Comparison of ENCODE assay signal across 29 mouse cellular contexts in the genomic region with DNA sequence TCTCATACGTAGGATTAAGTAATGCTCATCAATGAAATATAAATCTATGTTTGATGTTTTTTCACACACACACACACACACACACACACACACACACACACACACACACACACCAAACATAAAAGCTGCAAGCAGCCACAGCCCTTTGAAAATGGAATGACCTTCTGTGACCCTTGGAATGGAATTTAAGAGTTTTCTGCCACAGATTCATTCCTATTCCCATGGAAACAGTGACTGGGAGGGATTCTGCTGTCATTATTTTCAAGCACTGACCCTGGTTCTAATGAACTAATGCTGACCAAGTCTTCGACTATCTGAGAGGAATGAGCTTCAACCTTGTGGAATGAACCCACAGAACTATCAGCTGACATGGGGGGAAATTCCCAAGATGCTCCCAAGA.
A peak's percentile ranks its signal among the peaks of the same experiment; 100 is the strongest.
DNase-seq lines count a peak whose midpoint lies in the region; ATAC-seq and TF ChIP-seq lines count a peak whose summit lies in the region.
"Had no signal": no experiment of that assay in that cellular context is flagged by ENCODE, and none has a peak within 500 bp of the region (broad histone marks: within the 10 kb centered on the region; RNA-seq: fewer than 3 reads in every experiment).

No protein-coding gene starts in this region.

- WGBS in hindbrain, postnatal 0 days: 35% methylated on average over 2 of the region's 2 CpGs
- WGBS in hindbrain, embryonic 13.5 days: 18% methylated on average over 2 of the region's 2 CpGs
- whole genome bisulfite sequencing in midbrain, embryonic 10.5 days: 36% methylated on average over 2 of the region's 2 CpGs
- WGBS in midbrain, embryonic 16.5 days: 24% methylated on average over 2 of the region's 2 CpGs

- no peak overlapping the region for H3K9ac ChIP-seq in hindbrain, postnatal 0 days (replicated peaks; ENCODE audit: low read length)
- H3K9ac ChIP-seq in hindbrain, embryonic 13.5 days: no peak overlapping the region
- no peak overlapping the region for H3K9ac ChIP-seq in midbrain, embryonic 16.5 days (ENCODE audit: low read depth, low read length)
- H3K9ac ChIP-seq: embryonic facial prominence, embryonic 15.5 days; forebrain, embryonic 15.5 days; heart, embryonic 13.5 days; hindbrain, embryonic 15.5 days; limb, embryonic 12.5 days; liver, postnatal 0 days; midbrain, embryonic 13.5 days had no signal

- no peaks in the 10 kb centered on the region for H3K9me3 ChIP-seq in hindbrain, postnatal 0 days (ENCODE audit: low read length)
- H3K9me3 ChIP-seq in hindbrain, embryonic 13.5 days: no peaks in the 10 kb centered on the region
- H3K9me3 ChIP-seq in midbrain, embryonic 10.5 days (replicated peaks): peaks cover 3% of the 10 kb centered on the region; the same call in 1 of the 2 replicates
- H3K9me3 ChIP-seq in midbrain, embryonic 16.5 days (replicated peaks; ENCODE audit: control insufficient read depth, low read length, poor library complexity, severe bottlenecking): no peaks in the 10 kb centered on the region
- H3K9me3 ChIP-seq: embryonic facial prominence, embryonic 15.5 days; forebrain, embryonic 15.5 days; heart, embryonic 13.5 days; hindbrain, embryonic 15.5 days; limb, embryonic 12.5 days had no signal

- no peak for TF ChIP-seq POLR2A in brain, embryonic 14.5 days (IDR thresholded peaks at IDR 0.05; ENCODE audit: borderline replicate concordance, extremely low read depth, insufficient read depth, insufficient read length, poor library complexity, severe bottlenecking)

- H3K27ac ChIP-seq in hindbrain, postnatal 0 days: no peak overlapping the region
- H3K27ac ChIP-seq in hindbrain, embryonic 13.5 days: no peak overlapping the region
- H3K27ac ChIP-seq in midbrain, embryonic 10.5 days (replicated peaks): no peak overlapping the region; the same call in 1 of the 2 replicates
- H3K27ac ChIP-seq in midbrain, embryonic 16.5 days (ENCODE audit: low read length): no peak overlapping the region
- H3K27ac ChIP-seq: embryonic facial prominence, embryonic 15.5 days; forebrain, embryonic 15.5 days; heart, adult 2 months; heart, embryonic 13.5 days; hindbrain, embryonic 15.5 days; limb, embryonic 12.5 days; midbrain, embryonic 13.5 days had no signal

- H3K4me2 ChIP-seq in hindbrain, postnatal 0 days (ENCODE audit: low read depth, low read length): no peak overlapping the region
- no peak overlapping the region for H3K4me2 ChIP-seq in hindbrain, embryonic 13.5 days
- H3K4me2 ChIP-seq in midbrain, embryonic 16.5 days (ENCODE audit: low read length): no peak overlapping the region
- H3K4me2 ChIP-seq: embryonic facial prominence, embryonic 15.5 days; forebrain, embryonic 15.5 days; heart, embryonic 13.5 days; hindbrain, embryonic 15.5 days; limb, embryonic 12.5 days; liver, embryonic 11.5 days; midbrain, embryonic 13.5 days had no signal

- no peaks in the 10 kb centered on the region for H3K27me3 ChIP-seq in hindbrain, postnatal 0 days (ENCODE audit: insufficient read depth, low read length)
- H3K27me3 ChIP-seq in hindbrain, embryonic 13.5 days: no peaks in the 10 kb centered on the region
- H3K27me3 ChIP-seq in midbrain, embryonic 10.5 days (ENCODE audit: low read depth, poor library complexity, severe bottlenecking): no peaks in the 10 kb centered on the region
- no peaks in the 10 kb centered on the region for H3K27me3 ChIP-seq in midbrain, embryonic 16.5 days (ENCODE audit: control insufficient read depth, insufficient read depth, low read depth, low read length)
- H3K27me3 ChIP-seq: embryonic facial prominence, embryonic 15.5 days; forebrain, embryonic 15.5 days; heart, embryonic 13.5 days; hindbrain, embryonic 15.5 days; limb, embryonic 12.5 days; midbrain, embryonic 13.5 days; Patski had no signal

- H3K4me3 ChIP-seq in hindbrain, postnatal 0 days (ENCODE audit: low read length): no peak overlapping the region
- H3K4me3 ChIP-seq in hindbrain, embryonic 13.5 days: no peak overlapping the region
- H3K4me3 ChIP-seq in midbrain, embryonic 10.5 days: no peak overlapping the region
- H3K4me3 ChIP-seq in midbrain, embryonic 16.5 days (ENCODE audit: low read depth, low read length): no peak overlapping the region
- H3K4me3 ChIP-seq: embryonic facial prominence, embryonic 15.5 days; forebrain, embryonic 15.5 days; heart, adult 2 months; heart, embryonic 13.5 days; hindbrain, embryonic 15.5 days; limb, embryonic 12.5 days; midbrain, embryonic 13.5 days; myocyte had no signal

- no peaks in the 10 kb centered on the region for H3K36me3 ChIP-seq in hindbrain, postnatal 0 days (ENCODE audit: insufficient read depth, low read length)
- no peaks in the 10 kb centered on the region for H3K36me3 ChIP-seq in hindbrain, embryonic 13.5 days
- H3K36me3 ChIP-seq in midbrain, embryonic 10.5 days: no peaks in the 10 kb centered on the region
- no peaks in the 10 kb centered on the region for H3K36me3 ChIP-seq in midbrain, embryonic 16.5 days (ENCODE audit: control insufficient read depth, insufficient read depth, low read length)
- H3K36me3 ChIP-seq: embryonic facial prominence, embryonic 15.5 days; forebrain, embryonic 15.5 days; heart, embryonic 13.5 days; hindbrain, embryonic 15.5 days; limb, embryonic 12.5 days; midbrain, embryonic 13.5 days had no signal

- no peak for ATAC-seq in hindbrain, postnatal 0 days
- ATAC-seq in hindbrain, embryonic 13.5 days (ENCODE audit: low FRiP score): no peak
- ATAC-seq in midbrain, embryonic 16.5 days: no peak
- ATAC-seq: forebrain, embryonic 15.5 days; intestine, embryonic 16.5 days; liver, postnatal 0 days; midbrain, embryonic 13.5 days; Patski had no signal

- peak; percentile 15 for DNase-seq in hindbrain, postnatal 0 days (ENCODE audit: low spot score)
- peak; percentile 17 for DNase-seq in midbrain, embryonic 10.5 days (ENCODE audit: low spot score)
- peak; percentile 56 for DNase-seq in brain, embryonic 14.5 days (ENCODE audit: low read depth)
- peak; percentile 61 for DNase-seq in mesoderm, embryonic 11.5 days (ENCODE audit: low read depth, low spot score)
- no peak for DNase-seq in ovary, postnatal 14 days (ENCODE audit: low spot score)
- DNase-seq: adrenal gland, adult 2 months; cerebellum, adult 18-20 months; cerebellum, postnatal 14 days; gastrocnemius, postnatal 10 days; heart, adult 2 months; heart, postnatal 14 days; kidney, adult 9 months; kidney, postnatal 25 days; layer of hippocampus, postnatal 36 days; liver, postnatal 0 days; right cerebral cortex, postnatal 25 days; spleen, adult 18-20 months had no signal

- no peak for TF ChIP-seq CTCF in hindbrain, postnatal 0 days (IDR thresholded peaks at IDR 0.05; ENCODE audit: low read depth)
- TF ChIP-seq CTCF in brain, embryonic 14.5 days (IDR thresholded peaks at IDR 0.05; ENCODE audit: borderline replicate concordance, extremely low read depth, insufficient read depth, insufficient read length): no peak

- H3K4me1 ChIP-seq in hindbrain, postnatal 0 days (ENCODE audit: insufficient read depth, low read length): no peaks in the 10 kb centered on the region
- no peaks in the 10 kb centered on the region for H3K4me1 ChIP-seq in hindbrain, embryonic 13.5 days (replicated peaks)
- peaks cover 7% of the 10 kb centered on the region for H3K4me1 ChIP-seq in midbrain, embryonic 10.5 days
- H3K4me1 ChIP-seq in midbrain, embryonic 16.5 days (ENCODE audit: control insufficient read depth, insufficient read depth, low read length): no peaks in the 10 kb centered on the region
- H3K4me1 ChIP-seq: embryonic facial prominence, embryonic 15.5 days; forebrain, embryonic 15.5 days; heart, embryonic 13.5 days; hindbrain, embryonic 15.5 days; limb, embryonic 12.5 days; midbrain, embryonic 13.5 days had no signal
